Mouse (Mus musculus) erythroblast, embryonic 14.5 days (primary cell): ENCODE results near the gene Gm10447. TPM values are rescaled to one million over a fixed set of nuclear protein-coding genes. Genes with fewer than 3 reads are reported as not detected.
"Not testable (repeated sequence)": the region's sequence is repeated elsewhere in the genome, so short reads cannot be mapped to it uniquely, and the experiment has no call there.

Experiments
- H3K27me3 ChIP-seq: 2 replicates; pipeline ENCODE4 v1.6.1; 2012; ENCODE audit warnings: inconsistent platforms; ENCODE audit not compliant: control insufficient read depth
- H3K36me3 ChIP-seq: 2 replicates; pipeline ENCODE4 v1.6.1; 2012; ENCODE audit warnings: mild to moderate bottlenecking, inconsistent platforms; ENCODE audit not compliant: control insufficient read depth
- H3K4me1 ChIP-seq: 2 replicates; pipeline ENCODE4 v1.6.1; 2012; ENCODE audit warnings: inconsistent platforms; ENCODE audit not compliant: control insufficient read depth
- H3K4me3 ChIP-seq: replicated peaks from 2 replicates; pipeline ENCODE3; 2012; ENCODE audit warnings: moderate library complexity, mild to moderate bottlenecking, inconsistent platforms
- H3K9me3 ChIP-seq: 2 replicates; pipeline ENCODE4 v1.6.1; 2012; ENCODE audit warnings: low read length, inconsistent platforms, mixed read lengths; ENCODE audit not compliant: control insufficient read depth
- GATA1 ChIP-seq: IDR thresholded peaks from 2 replicates; pipeline ENCODE4 v1.6.1; 2012; ENCODE audit warnings: low read length, inconsistent platforms, mixed read lengths
- TAL1 ChIP-seq: IDR thresholded peaks from 3 replicates; pipeline ENCODE4 v1.6.1; 2012; ENCODE audit warnings: low read length, inconsistent platforms, mixed read lengths
- polyA plus RNA-seq: library from polyadenylated mRNA; stranded (reverse); fragments of >175 nt; gene quantifications from 2 replicates; pipeline ENCODE4 v1.2.3, GENCODE M21; 2012

The Gm10447 gene
- polyA plus RNA-seq, 1 experiment = not detected

DNA sequence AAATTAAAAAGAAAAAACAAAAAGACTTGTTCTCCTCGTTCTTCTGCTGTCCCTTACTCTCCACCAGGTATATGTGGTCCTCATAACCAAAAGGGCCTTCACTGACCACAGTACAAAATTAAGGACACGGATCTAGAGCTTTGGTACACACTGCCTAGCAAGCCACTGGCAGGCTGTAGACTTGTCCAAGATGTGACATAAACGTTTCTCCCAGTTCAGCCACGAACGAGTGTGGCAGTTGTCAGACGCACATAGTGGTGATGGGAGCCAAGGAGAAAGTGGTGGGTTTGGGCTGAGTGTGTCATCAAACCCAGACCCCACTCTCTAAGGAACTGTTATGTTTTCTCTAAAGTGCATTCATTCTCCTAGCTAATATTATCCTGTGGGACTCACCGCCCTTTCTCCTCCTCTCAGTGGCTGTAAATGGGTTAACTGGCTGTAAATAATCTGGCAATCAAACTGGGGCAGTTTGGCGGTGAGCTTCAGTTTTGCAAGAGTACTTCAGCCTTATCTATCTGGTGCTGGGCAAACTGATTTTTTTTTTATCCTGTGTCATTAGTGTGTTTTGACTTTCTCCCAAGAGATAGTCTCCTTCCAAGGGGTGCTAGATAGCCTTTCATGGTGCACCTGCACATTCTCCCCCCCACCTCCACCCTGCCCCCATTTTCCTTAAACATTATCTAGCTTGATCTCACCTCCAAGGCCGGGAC lies 25.4 kb downstream of the Gm10447 start:
- Histone ChIP-seq H3K27me3 (no peaks in the 10 kb centered on the region), H3K4me1 (peaks cover 55% of the 10 kb centered on the region), H3K36me3 (peaks cover 27% of the 10 kb centered on the region), H3K4me3 (peak overlapping the region; percentile 99), H3K9me3 (no peaks in the 10 kb centered on the region)
- TF ChIP-seq GATA1 (peak; percentile 31; the same call in 1 of the 2 replicates), TAL1 (no peak)

DNA sequence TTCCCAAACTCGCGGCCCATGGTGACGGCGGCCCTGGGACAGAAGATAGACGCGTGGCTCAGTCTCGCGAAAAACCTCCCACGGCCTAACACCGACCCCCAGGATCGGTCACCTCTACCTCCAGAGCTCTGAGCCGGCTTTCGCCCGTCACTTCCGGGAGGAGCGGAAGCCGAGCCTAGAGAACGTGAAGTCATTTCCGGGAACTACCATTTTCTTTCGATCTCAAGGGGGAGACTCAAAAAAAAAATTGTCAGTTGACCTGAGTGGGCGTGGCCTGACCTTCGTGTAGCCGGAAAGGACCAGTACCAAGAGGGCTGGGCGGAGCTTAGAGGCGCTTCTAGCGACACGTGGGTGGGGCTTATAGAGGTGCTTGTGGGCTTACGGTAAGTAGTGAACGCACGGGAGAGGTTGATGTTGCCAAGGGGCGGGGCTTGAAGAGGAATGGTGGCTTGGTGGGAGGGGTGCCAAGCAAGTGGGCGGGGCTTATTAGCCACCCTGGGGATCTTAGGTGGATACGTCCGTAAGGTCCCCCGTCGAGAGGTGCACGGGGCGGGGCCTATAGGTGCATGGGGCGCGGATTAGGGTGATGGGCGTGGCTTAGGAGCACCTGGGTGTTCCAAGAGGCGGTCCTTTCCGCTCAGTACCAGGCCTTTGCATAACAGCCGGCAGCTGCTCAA lies 26.1 kb downstream of the Gm10447 start, which contains the start of the genes Uqcrq and Gdf9:
Uqcrq (minus strand) TSS at position 162 of the 677 bp plus-strand sequence.
Gdf9 (plus strand) TSS at position 354 of the 677 bp plus-strand sequence.
- TF ChIP-seq TAL1 (no peak), GATA1 (no peak)
- Histone ChIP-seq H3K9me3 (no peaks in the 10 kb centered on the region), H3K27me3 (no peaks in the 10 kb centered on the region), H3K4me1 (peaks cover 53% of the 10 kb centered on the region), H3K36me3 (peaks cover 30% of the 10 kb centered on the region), H3K4me3 (peak within 1 kb of the TSS; percentile 99)

- Histone ChIP-seq H3K9me3 (no peaks in the 10 kb centered on the region), H3K4me1 (peaks cover 51% of the 10 kb centered on the region)
- TF ChIP-seq TAL1 = no peak
- TF ChIP-seq GATA1 = 0 out of 2 replicates have a peak, but pooled peaks have one; percentile 4
These were observed 26.6 kb downstream of the Gm10447 start for GRCm38 (mm10) chr11:53430300-53430669.

GRCm38 (mm10) chr11:53429182-53429581 lies 27.7 kb downstream of the Gm10447 start:
- peak overlapping the region; percentile 99 for H3K4me3 ChIP-seq

More at GRCm38 (mm10) chr11:53430300-53430669, 26.6 kb downstream of the Gm10447 start:
- Histone ChIP-seq H3K27me3 (no peaks in the 10 kb centered on the region), H3K4me3 (peak overlapping the region; percentile 99), H3K36me3 (peaks cover 34% of the 10 kb centered on the region)

GRCm38 (mm10) chr11:53428716-53429057 lies 28.2 kb downstream of the Gm10447 start:
- no peaks in the 10 kb centered on the region for H3K9me3 ChIP-seq
- no peaks in the 10 kb centered on the region for H3K27me3 ChIP-seq
- H3K4me1 ChIP-seq = peaks cover 45% of the 10 kb centered on the region
- TF ChIP-seq TAL1 (no peak), GATA1 (no peak)
- H3K36me3 ChIP-seq = peaks cover 39% of the 10 kb centered on the region
- no peak overlapping the region for H3K4me3 ChIP-seq

More at GRCm38 (mm10) chr11:53429182-53429581, 27.7 kb downstream of the Gm10447 start:
- Histone ChIP-seq H3K27me3 (no peaks in the 10 kb centered on the region), H3K4me1 (peaks cover 47% of the 10 kb centered on the region), H3K36me3 (peaks cover 39% of the 10 kb centered on the region), H3K9me3 (no peaks in the 10 kb centered on the region)
- TF ChIP-seq TAL1 = no peak

DNA sequence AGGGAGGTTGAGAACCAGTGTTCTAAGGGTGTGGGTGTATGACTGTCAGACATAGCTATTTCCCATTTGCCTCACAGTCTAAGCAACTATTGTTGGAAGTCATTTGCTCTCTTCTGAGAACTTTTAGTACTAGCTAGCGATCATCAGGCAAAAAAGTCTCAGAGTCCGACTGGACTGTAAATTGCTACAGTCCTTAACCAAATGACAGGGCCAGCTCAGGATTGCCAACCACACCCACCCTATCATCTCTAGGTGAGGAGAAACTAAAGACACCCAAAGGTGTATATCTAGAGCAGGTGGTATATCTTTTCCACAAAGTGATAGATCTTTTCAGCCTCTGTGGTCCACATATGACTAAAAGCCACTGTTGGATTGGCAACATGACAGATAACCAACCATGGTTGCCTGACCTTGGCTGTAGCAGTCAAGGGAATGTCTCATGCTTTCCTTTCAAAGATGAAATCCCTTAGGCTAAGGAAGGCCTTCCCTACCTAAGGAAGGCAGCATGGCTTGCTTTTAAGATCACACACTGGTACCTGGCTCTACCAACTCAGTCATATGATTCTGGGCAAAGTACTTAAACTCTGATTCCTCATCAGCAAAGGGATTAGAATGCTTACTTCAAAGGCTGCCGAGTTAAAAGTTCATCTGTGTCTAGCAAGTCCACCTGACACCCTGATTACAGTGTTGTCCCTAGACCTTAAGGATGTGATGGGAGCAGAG lies 28.8 kb downstream of the Gm10447 start:
- H3K4me1 ChIP-seq = peaks cover 40% of the 10 kb centered on the region
- TF ChIP-seq TAL1 = no peak
- no peak for TF ChIP-seq GATA1
- peaks cover 39% of the 10 kb centered on the region for H3K36me3 ChIP-seq
- no peak overlapping the region for H3K4me3 ChIP-seq
- H3K9me3 ChIP-seq = no peaks in the 10 kb centered on the region
- no peaks in the 10 kb centered on the region for H3K27me3 ChIP-seq

GRCm38 (mm10) chr11:53426914-53427313 lies 30.0 kb downstream of the Gm10447 start:
- Histone ChIP-seq H3K4me1 (peaks cover 28% of the 10 kb centered on the region), H3K36me3 (peaks cover 43% of the 10 kb centered on the region)
- H3K27me3 ChIP-seq, H3K4me3 ChIP-seq, H3K9me3 ChIP-seq: not testable (repeated sequence)

DNA sequence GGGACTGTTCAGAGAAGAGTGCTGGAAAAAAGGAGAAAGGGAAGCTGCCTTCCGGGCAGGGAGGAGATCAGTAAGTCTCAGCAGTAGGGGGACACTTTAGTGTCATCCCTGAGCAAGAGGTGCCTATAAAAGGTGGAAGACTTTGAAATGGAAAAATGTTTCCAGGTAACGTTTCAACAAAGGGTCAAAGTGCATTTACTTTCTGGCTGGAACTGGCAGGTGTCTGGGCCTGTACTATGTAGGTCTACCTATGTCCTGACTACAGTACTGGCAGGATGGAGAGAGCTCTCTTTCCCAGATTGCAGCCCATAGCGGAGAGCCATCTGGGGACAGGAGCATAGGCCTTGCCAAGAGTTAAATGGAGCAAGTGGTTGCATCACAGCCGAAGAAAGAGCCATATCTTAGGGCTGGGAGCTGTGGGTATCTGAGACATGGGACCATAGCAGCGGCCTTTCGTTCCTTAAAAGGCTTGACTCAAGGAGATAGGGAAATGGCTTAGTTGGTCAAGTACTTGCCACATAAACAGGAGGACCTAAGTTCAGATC lies 31.1 kb downstream of the Gm10447 start:
- peaks cover 43% of the 10 kb centered on the region for H3K36me3 ChIP-seq
- no peaks in the 10 kb centered on the region for H3K27me3 ChIP-seq
- H3K4me3 ChIP-seq = no peak overlapping the region
- TF ChIP-seq GATA1 (no peak), TAL1 (no peak)
- H3K9me3 ChIP-seq = no peaks in the 10 kb centered on the region
- peaks cover 18% of the 10 kb centered on the region for H3K4me1 ChIP-seq

DNA sequence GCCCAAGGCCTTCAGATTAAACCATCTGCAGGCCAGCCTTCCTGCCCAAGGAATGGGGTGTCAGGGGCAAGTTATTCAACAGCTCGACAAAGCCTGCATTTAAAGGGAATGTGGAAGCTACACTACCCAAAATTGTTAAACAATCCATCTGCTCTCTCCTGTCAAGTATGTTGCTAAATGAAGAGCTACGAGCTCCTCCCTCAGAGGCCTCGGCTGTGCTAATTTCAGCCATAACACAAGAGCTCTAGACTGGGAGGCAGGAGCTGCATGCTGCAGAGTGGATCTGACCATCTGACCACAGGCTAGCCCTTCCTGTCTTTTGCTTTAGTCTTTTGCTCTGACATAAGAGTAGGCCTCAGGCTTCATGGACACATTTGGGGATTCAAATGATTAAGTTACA lies 31.7 kb downstream of the Gm10447 start:
- Histone ChIP-seq H3K4me3 (no peak overlapping the region), H3K9me3 (no peaks in the 10 kb centered on the region), H3K4me1 (peaks cover 15% of the 10 kb centered on the region), H3K27me3 (no peaks in the 10 kb centered on the region), H3K36me3 (peaks cover 44% of the 10 kb centered on the region)
- TF ChIP-seq GATA1 = no peak
- TF ChIP-seq TAL1 = no peak
